Mouse (Mus musculus): ENCODE data around the gene Il3. TPM values are rescaled to one million over a fixed set of nuclear protein-coding genes. Genes with fewer than 3 reads are reported as not detected.

Gene Il3
- polyA plus RNA-seq, 2 experiments: not detected

- no peak overlapping the region for H3K27ac ChIP-seq
- WGBS (ENCODE audit: insufficient replicate concordance): 59% methylated on average over 9 of the region's 9 CpGs
- no peak for ATAC-seq (ENCODE audit: insufficient read depth)
Measured at GRCm38 (mm10) chr11:54223637-54224474, 43.2 kb downstream of the Il3 start.

GRCm38 (mm10) chr11:54219903-54220740 lies 47.0 kb downstream of the Il3 start:
- no peaks in the 10 kb centered on the region for H3K36me3 ChIP-seq (replicated peaks; ENCODE audit: control insufficient read depth, insufficient read depth, low read depth)
- ATAC-seq (ENCODE audit: insufficient read depth) (no peak), DNase-seq (ENCODE audit: low read depth in 3 of 3, low spot score in 3 of 3) (no peak)
- H3K4me3 ChIP-seq (ENCODE audit: insufficient read depth in 1 of 2, low read depth in 2 of 2, low read length in 2 of 2): no peak overlapping the region
- TF ChIP-seq CTCF (IDR thresholded peaks at IDR 0.05; ENCODE audit: low read depth) (no peak), EP300 (IDR thresholded peaks at IDR 0.05; ENCODE audit: low read depth) (no peak)
- H3K4me2 ChIP-seq (ENCODE audit: low read depth): no peak overlapping the region
- no peaks in the 10 kb centered on the region for H3K4me1 ChIP-seq (replicated peaks; ENCODE audit: control insufficient read depth in 2 of 2, insufficient read depth in 2 of 2, low read length in 1 of 2)
- 23% methylated on average over 6 of the region's 6 CpGs for WGBS (ENCODE audit: insufficient replicate concordance)
- H3K27me3 ChIP-seq (ENCODE audit: control insufficient read depth, insufficient read depth, low read length): no peaks in the 10 kb centered on the region
- no peak overlapping the region for H3K9ac ChIP-seq (replicated peaks)
- H3K9me3 ChIP-seq (ENCODE audit: control insufficient read depth, low read length): no peaks in the 10 kb centered on the region
- H3K27ac ChIP-seq: no peak overlapping the region

More at GRCm38 (mm10) chr11:54223637-54224474, 43.2 kb downstream of the Il3 start:
- Histone ChIP-seq H3K4me1 (replicated peaks; ENCODE audit: control insufficient read depth in 2 of 2, insufficient read depth in 2 of 2, low read length in 1 of 2) (no peaks in the 10 kb centered on the region), H3K27me3 (ENCODE audit: control insufficient read depth, insufficient read depth, low read length) (no peaks in the 10 kb centered on the region), H3K4me2 (ENCODE audit: low read depth) (no peak overlapping the region), H3K9ac (replicated peaks) (no peak overlapping the region), H3K36me3 (replicated peaks; ENCODE audit: control insufficient read depth, insufficient read depth, low read depth) (no peaks in the 10 kb centered on the region), H3K4me3 (ENCODE audit: insufficient read depth in 1 of 2, low read depth in 2 of 2, low read length in 2 of 2) (no peak overlapping the region), H3K9me3 (ENCODE audit: control insufficient read depth, low read length) (no peaks in the 10 kb centered on the region)
- no peak for TF ChIP-seq CTCF (IDR thresholded peaks at IDR 0.05; ENCODE audit: low read depth)
- TF ChIP-seq EP300 (IDR thresholded peaks at IDR 0.05; ENCODE audit: low read depth): no peak
- no peak for DNase-seq (ENCODE audit: low read depth in 3 of 3, low spot score in 3 of 3)

GRCm38 (mm10) chr11:54219191-54219590 lies 47.9 kb downstream of the Il3 start:
- no peak for ATAC-seq (ENCODE audit: insufficient read depth)
- no peaks in the 10 kb centered on the region for H3K4me1 ChIP-seq (replicated peaks; ENCODE audit: control insufficient read depth in 2 of 2, insufficient read depth in 2 of 2, low read length in 1 of 2)

GRCm38 (mm10) chr11:54217384-54217783 lies 49.7 kb downstream of the Il3 start:
- no peaks in the 10 kb centered on the region for H3K36me3 ChIP-seq (replicated peaks; ENCODE audit: control insufficient read depth, insufficient read depth, low read depth)
- no peak for DNase-seq (ENCODE audit: low read depth in 3 of 3, low spot score in 3 of 3)
- H3K9ac ChIP-seq (replicated peaks): no peak overlapping the region
- 55% methylated on average over 7 of the region's 7 CpGs for WGBS (ENCODE audit: insufficient replicate concordance)
- H3K9me3 ChIP-seq (ENCODE audit: control insufficient read depth, low read length): no peaks in the 10 kb centered on the region
- ATAC-seq (ENCODE audit: insufficient read depth): no peak
- no peaks in the 10 kb centered on the region for H3K27me3 ChIP-seq (ENCODE audit: control insufficient read depth, insufficient read depth, low read length)
- no peaks in the 10 kb centered on the region for H3K4me1 ChIP-seq (replicated peaks; ENCODE audit: control insufficient read depth in 2 of 2, insufficient read depth in 2 of 2, low read length in 1 of 2)
- no peak for TF ChIP-seq EP300 (IDR thresholded peaks at IDR 0.05; ENCODE audit: low read depth)
- no peak for TF ChIP-seq CTCF (IDR thresholded peaks at IDR 0.05; ENCODE audit: low read depth)
- H3K27ac ChIP-seq: no peak overlapping the region
- no peak overlapping the region for H3K4me3 ChIP-seq (ENCODE audit: insufficient read depth in 1 of 2, low read depth in 2 of 2, low read length in 2 of 2)
- H3K4me2 ChIP-seq (ENCODE audit: low read depth): no peak overlapping the region

More at GRCm38 (mm10) chr11:54219191-54219590, 47.9 kb downstream of the Il3 start:
- Histone ChIP-seq H3K4me3 (ENCODE audit: insufficient read depth in 1 of 2, low read depth in 2 of 2, low read length in 2 of 2) (no peak overlapping the region), H3K9me3 (ENCODE audit: control insufficient read depth, low read length) (no peaks in the 10 kb centered on the region), H3K27me3 (ENCODE audit: control insufficient read depth, insufficient read depth, low read length) (no peaks in the 10 kb centered on the region), H3K36me3 (replicated peaks; ENCODE audit: control insufficient read depth, insufficient read depth, low read depth) (no peaks in the 10 kb centered on the region), H3K27ac (no peak overlapping the region), H3K9ac (replicated peaks) (no peak overlapping the region), H3K4me2 (ENCODE audit: low read depth) (no peak overlapping the region)
- TF ChIP-seq EP300 (IDR thresholded peaks at IDR 0.05; ENCODE audit: low read depth): no peak
- no peak for TF ChIP-seq CTCF (IDR thresholded peaks at IDR 0.05; ENCODE audit: low read depth)
- WGBS (ENCODE audit: insufficient replicate concordance): 50% methylated on average over 1 of the region's 1 CpGs
- no peak for DNase-seq (ENCODE audit: low read depth in 3 of 3, low spot score in 3 of 3)

GRCm38 (mm10) chr11:54216091-54216490 lies 51.0 kb downstream of the Il3 start:
- Histone ChIP-seq H3K4me3 (ENCODE audit: insufficient read depth in 1 of 2, low read depth in 2 of 2, low read length in 2 of 2) (no peak overlapping the region), H3K27me3 (ENCODE audit: control insufficient read depth, insufficient read depth, low read length) (no peaks in the 10 kb centered on the region), H3K9me3 (ENCODE audit: control insufficient read depth, low read length) (no peaks in the 10 kb centered on the region), H3K27ac (no peak overlapping the region), H3K4me2 (ENCODE audit: low read depth) (no peak overlapping the region), H3K9ac (replicated peaks) (no peak overlapping the region), H3K36me3 (replicated peaks; ENCODE audit: control insufficient read depth, insufficient read depth, low read depth) (no peaks in the 10 kb centered on the region), H3K4me1 (replicated peaks; ENCODE audit: control insufficient read depth in 2 of 2, insufficient read depth in 2 of 2, low read length in 1 of 2) (no peaks in the 10 kb centered on the region)
- ATAC-seq (ENCODE audit: insufficient read depth): no peak
- 48% methylated on average over 6 of the region's 6 CpGs for WGBS (ENCODE audit: insufficient replicate concordance)
- DNase-seq (ENCODE audit: low read depth in 3 of 3, low spot score in 3 of 3): no peak
- TF ChIP-seq EP300 (IDR thresholded peaks at IDR 0.05; ENCODE audit: low read depth) (no peak), CTCF (IDR thresholded peaks at IDR 0.05; ENCODE audit: low read depth) (no peak)

Other genes starting within 250 kb of the Il3 start
- gene Slc22a4, start 239.2 kb downstream of the Il3 start, polyA plus RNA-seq (2012; rRNA removed): 21.1 and 24.4 TPM in 2 replicates
- gene Slc22a4, start 239.2 kb downstream of the Il3 start, polyA plus RNA-seq (2014; fragmentation: Nextera tagmentation; extraction: Ambion mirVana): 34.0 and 35.6 TPM in 2 replicates
- 2.4 and 2.8 TPM in 2 replicates for gene Pdlim4, start 198.3 kb downstream of the Il3 start, polyA plus RNA-seq (2012; rRNA removed)
- gene Pdlim4, start 198.3 kb downstream of the Il3 start, polyA plus RNA-seq (2014; fragmentation: Nextera tagmentation; extraction: Ambion mirVana): 2.1 and 2.8 TPM in 2 replicates
- gene P4ha2, start 167.2 kb downstream of the Il3 start, polyA plus RNA-seq (2012; rRNA removed): 1.4 and 1.7 TPM in 2 replicates
- gene P4ha2, start 167.2 kb downstream of the Il3 start, polyA plus RNA-seq (2014; fragmentation: Nextera tagmentation; extraction: Ambion mirVana): 1.8 and 2.2 TPM in 2 replicates
- not detected in 2 replicates for gene Csf2, start 17.6 kb downstream of the Il3 start, polyA plus RNA-seq (2012; rRNA removed)
- not detected in 2 replicates for gene Csf2, start 17.6 kb downstream of the Il3 start, polyA plus RNA-seq (2014; fragmentation: Nextera tagmentation; extraction: Ambion mirVana)
- gene Acsl6, start 36.5 kb upstream of the Il3 start, polyA plus RNA-seq (2012; rRNA removed): 0.56 and 0.85 TPM in 2 replicates
- gene Acsl6, start 36.5 kb upstream of the Il3 start, polyA plus RNA-seq (2014; fragmentation: Nextera tagmentation; extraction: Ambion mirVana): 1.1 and 1.4 TPM in 2 replicates
- not detected in 2 replicates for gene Meikin, start 103.4 kb upstream of the Il3 start, polyA plus RNA-seq (2012; rRNA removed)
- gene Meikin, start 103.4 kb upstream of the Il3 start, polyA plus RNA-seq (2014; fragmentation: Nextera tagmentation; extraction: Ambion mirVana): not detected in 2 replicates
- gene Fnip1, start 170.9 kb upstream of the Il3 start, polyA plus RNA-seq (2012; rRNA removed): 1.7 and 2.6 TPM in 2 replicates
- 4.6 and 4.9 TPM in 2 replicates for gene Fnip1, start 170.9 kb upstream of the Il3 start, polyA plus RNA-seq (2014; fragmentation: Nextera tagmentation; extraction: Ambion mirVana)

All from liver, embryonic 14.5 days (tissue).